Mouse (Mus musculus): ENCODE measurements around the gene Lgi4.

DNA sequence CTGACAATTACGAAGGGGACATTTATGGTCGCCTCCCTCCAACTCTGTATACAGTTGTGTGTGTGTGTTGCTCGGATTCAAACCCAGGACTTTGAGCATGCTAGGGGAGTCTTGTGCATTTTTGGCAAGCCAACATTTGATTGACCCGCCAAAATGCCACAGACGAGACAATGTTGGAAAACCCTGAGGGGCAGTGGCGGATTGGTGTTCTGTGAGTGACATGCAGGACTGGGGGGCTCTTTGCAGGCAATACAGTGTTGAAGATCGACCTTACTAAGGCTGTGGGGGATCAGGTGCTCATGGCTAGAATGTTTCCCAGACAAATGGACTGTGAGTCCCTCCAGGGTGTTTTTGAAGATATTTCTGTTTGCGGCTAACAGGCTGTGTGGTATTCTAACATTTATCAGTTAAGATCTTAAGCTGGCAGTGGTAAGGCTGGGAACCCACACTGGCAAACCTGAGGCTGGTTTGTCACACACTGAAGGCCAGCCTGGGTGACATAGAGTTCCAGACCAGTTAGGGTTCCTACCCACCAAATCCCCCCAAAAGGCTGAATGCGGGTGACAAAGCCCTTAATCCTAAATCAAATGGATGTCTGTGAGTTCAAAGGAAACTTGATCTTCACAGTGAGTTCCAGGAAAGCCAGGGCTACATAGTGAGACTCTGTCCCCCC lies 37.9 kb downstream of the Lgi4 start:
- no peak for TF ChIP-seq CTCF (IDR thresholded peaks at IDR 0.05; ENCODE audit: low read depth)
- TF ChIP-seq EP300 (IDR thresholded peaks at IDR 0.05; ENCODE audit: low read depth), result no peak
